Mouse (Mus musculus): ENCODE measurements at regions not wholly inside any gene's neighbourhood (a gene's known extent, or its start where the extent isn't known, plus 50 kb on each side); places are given as distances from the start of the nearest gene placed in this dataset.

DNA sequence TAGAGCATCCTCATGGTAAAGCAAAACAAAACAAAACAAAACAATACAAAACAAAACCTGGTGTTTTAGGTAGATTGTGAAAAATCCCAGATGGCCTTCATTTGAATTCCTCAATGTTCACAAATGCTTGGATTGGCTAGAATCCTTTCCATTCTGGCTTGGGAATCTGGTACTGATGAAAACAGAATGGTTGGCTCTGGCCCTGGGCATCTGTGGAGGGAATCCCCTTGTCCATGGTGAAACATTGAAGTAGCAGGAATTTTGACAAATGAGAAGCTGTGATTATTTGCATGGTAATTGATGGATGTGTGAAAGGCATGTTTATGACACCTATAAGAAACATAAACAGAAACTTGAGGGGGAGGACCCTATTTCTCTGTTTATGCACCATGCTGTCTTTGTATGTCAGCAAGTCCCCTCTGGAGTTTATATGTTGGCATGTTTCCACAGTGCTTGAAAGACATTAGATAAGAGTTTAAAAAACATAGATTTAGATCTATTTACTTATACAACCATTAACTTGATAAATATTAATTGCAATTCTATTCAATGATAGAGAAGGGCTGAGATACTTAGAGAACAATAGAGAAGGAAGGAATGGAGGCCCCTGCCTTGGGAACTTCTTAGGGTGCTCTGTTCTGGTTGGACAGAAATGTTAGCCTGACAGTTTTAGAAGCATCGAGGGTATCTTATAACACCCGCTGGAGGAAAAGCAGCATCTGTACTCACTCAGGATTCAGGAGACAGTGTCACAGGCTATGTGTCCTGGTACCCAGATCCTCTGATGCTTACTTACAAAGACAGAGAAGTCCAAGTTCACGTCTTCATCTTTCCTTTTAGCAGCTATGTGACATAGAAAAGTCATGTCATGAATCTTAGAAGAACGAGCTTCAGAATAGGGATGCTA lies 343.3 kb downstream of the Insc start:
- Histone ChIP-seq H3K9me3 (no peaks in the 10 kb centered on the region), H3K27me3 (no peaks in the 10 kb centered on the region), H3K4me1 (no peaks in the 10 kb centered on the region), H3K27ac (no peak overlapping the region), H3K9ac (no peak overlapping the region), H3K36me3 (replicated peaks) (no peaks in the 10 kb centered on the region), H3K4me2 (no peak overlapping the region), H3K4me3 (replicated peaks) (no peak overlapping the region)
- 86% methylated on average over 4 of the region's 4 CpGs for WGBS
- ATAC-seq (ENCODE audit: low FRiP score), result no peak

DNA sequence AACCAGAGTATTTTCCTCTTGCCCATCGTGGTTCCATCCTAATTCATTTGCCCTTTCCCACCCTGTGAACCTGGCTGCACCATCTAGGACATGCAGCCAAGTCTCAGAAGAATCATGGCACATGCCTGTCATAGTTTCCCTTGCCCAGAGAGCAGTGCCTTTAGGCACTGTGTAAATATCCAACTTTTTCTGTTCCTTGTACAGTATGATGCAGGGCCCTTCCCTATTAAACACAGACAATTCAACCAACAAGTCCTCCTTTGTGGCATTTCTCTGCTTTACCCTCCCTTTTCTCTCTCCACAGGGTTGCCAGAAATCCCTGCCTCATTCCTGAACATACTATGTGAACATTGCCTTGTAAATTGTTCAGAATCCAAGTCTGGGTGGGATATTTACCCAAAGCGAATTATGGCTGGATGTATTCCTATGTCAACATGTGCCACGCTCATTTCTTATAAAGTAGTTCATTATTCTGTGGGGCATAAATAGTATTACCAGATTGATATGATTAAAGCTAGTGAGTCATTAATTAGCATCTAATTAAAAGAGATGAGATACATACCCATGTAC lies 349.1 kb downstream of the Insc start:
- no peak overlapping the region for H3K9ac ChIP-seq
- no peaks in the 10 kb centered on the region for H3K4me1 ChIP-seq
- H3K4me2 ChIP-seq, result no peak overlapping the region
- no peaks in the 10 kb centered on the region for H3K27me3 ChIP-seq
- H3K36me3 ChIP-seq (replicated peaks), result no peaks in the 10 kb centered on the region
- ATAC-seq (ENCODE audit: low FRiP score), result no peak
- H3K27ac ChIP-seq, result no peak overlapping the region
- H3K4me3 ChIP-seq (replicated peaks), result no peak overlapping the region
- no peaks in the 10 kb centered on the region for H3K9me3 ChIP-seq
- 81% methylated on average over 3 of the region's 3 CpGs for WGBS

DNA sequence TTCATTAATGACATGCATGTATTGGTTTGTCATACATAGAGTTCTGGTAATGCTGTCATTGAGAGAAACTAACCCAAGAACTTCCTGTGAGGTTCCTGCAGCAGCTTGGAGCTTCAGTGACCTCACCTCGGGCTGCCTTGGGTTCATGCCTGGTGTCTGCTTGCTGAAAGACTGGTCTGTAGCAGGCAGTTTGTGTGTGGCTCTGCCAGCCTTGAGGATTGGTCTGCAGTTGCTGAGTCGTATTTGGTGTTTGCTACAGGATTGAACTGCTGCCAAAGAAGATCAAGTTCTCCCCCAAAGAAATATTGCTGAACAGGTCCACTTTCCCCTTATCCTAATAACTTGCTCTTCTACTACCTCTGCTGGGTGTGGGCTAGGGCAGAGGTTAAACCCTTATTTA lies 362.5 kb downstream of the Insc start:
- H3K27me3 ChIP-seq, result no peaks in the 10 kb centered on the region
- ATAC-seq (ENCODE audit: low FRiP score), result no peak
- no peaks in the 10 kb centered on the region for H3K4me1 ChIP-seq
- no peaks in the 10 kb centered on the region for H3K9me3 ChIP-seq
- H3K4me2 ChIP-seq, result no peak overlapping the region
- no peak overlapping the region for H3K27ac ChIP-seq
- no peak overlapping the region for H3K4me3 ChIP-seq (replicated peaks)
- whole genome bisulfite sequencing, result 82% methylated on average over 2 of the region's 2 CpGs
- H3K36me3 ChIP-seq (replicated peaks), result no peaks in the 10 kb centered on the region
- H3K9ac ChIP-seq, result no peak overlapping the region

DNA sequence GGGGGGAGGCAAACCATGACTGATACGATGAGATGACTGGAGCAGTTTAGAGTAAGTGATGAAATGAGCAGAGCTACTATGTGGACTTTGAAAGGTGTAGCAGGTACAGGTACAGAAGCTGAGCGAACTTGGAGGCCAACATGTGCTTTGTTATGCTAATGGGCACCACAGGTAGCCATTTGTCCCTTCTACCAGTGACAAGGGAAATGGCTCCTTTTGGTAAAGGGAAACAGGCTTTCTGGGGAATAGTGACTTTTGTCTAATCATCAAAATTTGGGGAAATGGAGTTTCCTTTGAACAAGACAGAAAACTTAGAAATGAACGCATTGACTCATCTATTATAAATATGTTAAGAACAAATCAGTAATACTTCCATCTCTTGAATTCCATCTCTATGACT lies 368.8 kb downstream of the Insc start:
- no peaks in the 10 kb centered on the region for H3K36me3 ChIP-seq (replicated peaks)
- H3K4me1 ChIP-seq, result no peaks in the 10 kb centered on the region
- H3K27me3 ChIP-seq, result no peaks in the 10 kb centered on the region
- no peak overlapping the region for H3K9ac ChIP-seq
- ATAC-seq (ENCODE audit: low FRiP score), result no peak
- no peak overlapping the region for H3K4me2 ChIP-seq
- no peak overlapping the region for H3K27ac ChIP-seq
- WGBS, result 51% methylated on average over 3 of the region's 3 CpGs
- no peaks in the 10 kb centered on the region for H3K9me3 ChIP-seq
- no peak overlapping the region for H3K4me3 ChIP-seq (replicated peaks)

DNA sequence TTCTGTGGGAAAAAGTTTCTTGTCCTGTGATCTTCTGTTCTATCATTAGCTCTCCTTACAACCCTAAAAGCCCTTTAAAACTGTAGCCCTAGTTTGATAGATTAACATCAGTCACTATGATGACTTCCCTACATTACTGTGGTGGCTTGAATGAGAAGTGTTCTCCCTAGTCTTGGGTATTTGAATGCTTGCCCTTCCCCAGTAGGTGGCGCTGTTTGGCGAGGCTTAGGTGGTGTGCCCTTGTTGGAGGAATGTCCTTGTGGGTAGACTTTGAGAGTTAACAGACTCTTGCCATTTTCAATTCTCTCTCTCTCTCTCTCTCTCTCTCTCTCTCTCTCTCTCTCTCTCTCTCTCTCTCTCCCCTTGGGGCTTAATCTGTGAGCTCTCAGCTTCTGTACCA lies 379.8 kb downstream of the Insc start:
- H3K4me2 ChIP-seq, result no peak overlapping the region
- H3K4me3 ChIP-seq (replicated peaks), result no peak overlapping the region
- ATAC-seq (ENCODE audit: low FRiP score), result no peak
- peaks cover 8% of the 10 kb centered on the region; the same call in 1 of the 2 replicates for H3K4me1 ChIP-seq
- no peaks in the 10 kb centered on the region for H3K36me3 ChIP-seq (replicated peaks)
- H3K9me3 ChIP-seq, result no peaks in the 10 kb centered on the region
- 53% methylated on average over 2 of the region's 2 CpGs for WGBS
- H3K27ac ChIP-seq, result no peak overlapping the region
- no peak overlapping the region for H3K9ac ChIP-seq
- H3K27me3 ChIP-seq, result no peaks in the 10 kb centered on the region

DNA sequence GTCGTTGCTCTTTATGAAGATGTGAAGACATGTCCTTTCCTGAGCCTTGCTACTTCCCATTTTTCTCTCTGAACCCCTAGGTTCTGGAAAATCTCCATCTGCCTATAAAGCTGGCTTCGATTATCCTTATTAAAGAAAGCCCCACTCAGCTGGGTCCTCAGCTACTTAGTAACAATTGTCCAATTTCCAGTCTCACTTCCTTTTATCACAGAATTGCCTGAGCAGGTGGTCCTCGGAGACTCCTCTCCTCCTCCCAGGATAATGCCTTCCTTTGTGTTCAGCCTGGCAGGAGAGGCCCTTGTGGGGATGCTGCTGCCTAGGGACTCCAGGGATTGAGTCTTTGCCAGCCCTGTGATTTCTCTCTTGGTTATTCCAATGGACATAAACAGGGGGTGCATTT lies 385.5 kb downstream of the Insc start:
- H3K36me3 ChIP-seq (replicated peaks), result no peaks in the 10 kb centered on the region
- H3K9me3 ChIP-seq, result no peaks in the 10 kb centered on the region
- H3K4me2 ChIP-seq, result no peak overlapping the region
- no peak overlapping the region for H3K9ac ChIP-seq
- no peaks in the 10 kb centered on the region for H3K27me3 ChIP-seq
- peaks cover 39% of the 10 kb centered on the region for H3K4me1 ChIP-seq
- H3K4me3 ChIP-seq (replicated peaks), result no peak overlapping the region
- ATAC-seq (ENCODE audit: low FRiP score), result no peak
- 0 out of 2 replicates have a peak overlapping the region, but pooled peaks have one; percentile 1 for H3K27ac ChIP-seq
- whole genome bisulfite sequencing, result 9% methylated on average over 3 of the region's 3 CpGs

DNA sequence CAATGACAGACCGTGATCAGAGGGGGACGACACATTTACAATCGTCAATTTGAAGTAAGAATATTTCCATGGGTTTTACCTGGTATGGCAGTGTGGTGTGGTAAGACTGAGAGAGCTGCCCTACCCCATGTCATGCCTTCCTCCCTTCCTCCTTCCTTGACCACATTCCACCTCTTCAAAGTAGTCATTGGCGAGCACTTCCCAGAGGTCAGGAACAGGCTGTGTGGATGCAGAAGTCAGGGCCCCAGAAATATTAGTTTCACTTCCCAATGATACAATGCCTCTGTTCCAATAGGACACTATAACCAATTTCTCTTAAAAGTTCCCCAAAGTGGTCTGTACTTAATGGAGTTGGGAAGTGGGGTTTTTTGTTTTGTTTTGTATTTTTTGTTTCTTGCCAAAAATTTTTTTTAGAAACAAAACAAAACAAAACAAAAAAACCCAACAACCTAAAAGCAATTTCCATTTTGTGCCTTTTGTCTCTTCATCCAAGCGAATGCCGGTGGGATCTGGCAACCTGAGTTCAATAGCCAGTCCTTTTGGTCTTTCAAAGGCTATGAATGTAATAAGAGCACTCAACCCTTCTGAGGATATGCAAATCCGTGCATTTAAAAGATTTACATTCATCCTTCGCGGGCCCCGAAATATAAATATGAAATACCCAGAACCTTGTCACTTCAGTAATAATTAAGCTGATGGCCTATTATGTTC lies 387.9 kb downstream of the Insc start:
- Histone ChIP-seq H3K27me3 (no peaks in the 10 kb centered on the region), H3K4me2 (peak overlapping the region; percentile 25; the same call in 1 of the 2 replicates), H3K27ac (0 out of 2 replicates have a peak overlapping the region, but pooled peaks have one; percentile 73), H3K9ac (no peak overlapping the region), H3K36me3 (replicated peaks) (no peaks in the 10 kb centered on the region), H3K4me1 (peaks cover 45% of the 10 kb centered on the region), H3K9me3 (no peaks in the 10 kb centered on the region), H3K4me3 (replicated peaks) (no peak overlapping the region)
- ATAC-seq (ENCODE audit: low FRiP score), result peak; percentile 71
- 43% methylated on average over 10 of the region's 10 CpGs for WGBS

DNA sequence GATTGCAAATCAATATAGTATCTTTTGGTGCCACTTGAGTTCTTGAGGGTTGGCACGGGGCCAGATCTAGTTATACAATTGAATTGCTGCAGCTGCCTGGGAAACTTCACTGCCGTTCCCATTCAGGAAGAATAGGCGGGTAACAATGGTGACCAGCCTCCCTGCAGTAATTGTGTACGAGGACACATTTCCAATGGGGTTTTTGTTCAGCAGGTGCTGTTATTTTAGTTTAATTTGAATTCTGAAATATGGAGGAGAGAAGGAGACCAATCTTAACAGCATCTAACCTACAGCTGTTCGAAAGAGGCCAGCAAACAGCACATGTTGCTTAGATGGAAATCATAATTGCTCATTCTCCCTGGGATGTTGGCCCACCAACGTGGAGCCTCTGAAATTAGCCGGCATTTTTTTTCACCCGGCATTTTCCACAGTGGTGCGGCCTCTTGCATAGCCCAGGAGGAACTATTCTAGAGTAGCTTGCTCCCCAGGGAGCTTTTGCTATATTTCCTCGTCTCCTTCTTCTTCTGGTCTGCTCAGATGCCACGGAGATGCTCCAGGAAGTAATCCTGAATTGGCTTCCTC lies 388.6 kb downstream of the Insc start:
- 11% methylated on average over 11 of the region's 11 CpGs for WGBS
- Histone ChIP-seq H3K4me1 (peaks cover 45% of the 10 kb centered on the region), H3K9ac (no peak overlapping the region), H3K4me2 (peak overlapping the region; percentile 25), H3K27ac (peak overlapping the region; percentile 73), H3K4me3 (replicated peaks) (no peak overlapping the region), H3K27me3 (no peaks in the 10 kb centered on the region), H3K36me3 (replicated peaks) (no peaks in the 10 kb centered on the region), H3K9me3 (no peaks in the 10 kb centered on the region)
- ATAC-seq (ENCODE audit: low FRiP score), result peak; percentile 75

DNA sequence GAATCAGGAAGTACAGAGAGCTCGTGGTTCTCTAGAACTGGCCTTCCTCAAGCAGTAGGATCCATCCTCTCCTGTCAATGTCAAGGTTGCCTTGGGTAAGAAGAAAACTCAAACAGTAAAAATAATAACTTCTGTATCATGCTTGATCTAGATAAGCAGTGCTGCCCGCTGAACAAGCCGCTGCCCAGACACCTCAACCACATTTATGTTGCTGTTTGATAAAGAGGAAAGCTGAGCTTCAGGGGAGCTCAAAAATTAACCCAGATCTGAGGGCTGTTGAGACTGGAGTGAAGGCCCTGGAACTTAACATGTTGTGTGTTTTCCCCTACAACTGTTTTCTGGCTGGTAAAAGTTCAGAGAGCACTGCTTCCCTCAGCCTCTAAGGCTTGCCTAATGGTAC lies 389.1 kb downstream of the Insc start:
- H3K27me3 ChIP-seq, result no peaks in the 10 kb centered on the region
- H3K9me3 ChIP-seq, result no peaks in the 10 kb centered on the region
- H3K27ac ChIP-seq, result peak overlapping the region; percentile 73
- H3K9ac ChIP-seq, result no peak overlapping the region
- no peak overlapping the region for H3K4me3 ChIP-seq (replicated peaks)
- no peaks in the 10 kb centered on the region for H3K36me3 ChIP-seq (replicated peaks)
- peaks cover 40% of the 10 kb centered on the region for H3K4me1 ChIP-seq
- peak overlapping the region; percentile 25 for H3K4me2 ChIP-seq
- 86% methylated on average over 3 of the region's 3 CpGs for WGBS
- no peak for ATAC-seq (ENCODE audit: low FRiP score)

DNA sequence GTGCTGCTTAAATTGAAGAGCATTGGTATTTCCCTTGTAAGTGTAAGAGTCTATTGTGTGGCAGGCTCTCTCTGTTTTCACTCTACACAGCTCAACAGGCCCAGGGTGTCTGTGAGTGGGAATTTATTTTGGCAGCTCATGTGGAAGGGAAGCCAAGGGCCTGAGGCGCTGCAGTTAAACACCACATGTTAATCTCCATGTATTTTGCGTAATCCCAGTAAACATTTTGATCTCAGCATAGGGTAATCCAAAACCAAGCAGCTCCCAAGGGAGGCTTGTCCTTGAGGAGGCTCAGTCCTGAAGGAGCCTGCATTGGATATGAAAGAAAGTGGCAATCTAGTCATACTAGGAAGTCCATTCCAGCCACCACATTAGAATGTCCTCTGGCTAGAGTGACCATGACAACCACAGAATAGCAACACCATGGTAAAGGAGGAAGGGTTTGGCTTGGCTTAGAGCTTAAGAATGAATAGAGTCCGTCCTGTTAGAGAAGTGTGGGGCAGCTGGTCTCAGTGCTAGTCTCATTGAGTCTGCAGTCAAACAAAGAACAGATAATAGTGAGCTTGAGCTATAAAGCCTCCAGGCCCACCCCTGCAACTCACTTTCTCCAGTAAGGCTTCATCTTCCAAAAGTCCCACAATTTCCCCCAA lies 391.6 kb downstream of the Insc start:
- no peak overlapping the region for H3K27ac ChIP-seq
- H3K27me3 ChIP-seq, result no peaks in the 10 kb centered on the region
- no peak for ATAC-seq (ENCODE audit: low FRiP score)
- no peak overlapping the region for H3K4me3 ChIP-seq (replicated peaks)
- peaks cover 26% of the 10 kb centered on the region for H3K4me1 ChIP-seq
- no peaks in the 10 kb centered on the region for H3K9me3 ChIP-seq
- no peak overlapping the region for H3K9ac ChIP-seq
- no peak overlapping the region for H3K4me2 ChIP-seq
- H3K36me3 ChIP-seq (replicated peaks), result no peaks in the 10 kb centered on the region
- 71% methylated on average over 3 of the region's 3 CpGs for WGBS

DNA sequence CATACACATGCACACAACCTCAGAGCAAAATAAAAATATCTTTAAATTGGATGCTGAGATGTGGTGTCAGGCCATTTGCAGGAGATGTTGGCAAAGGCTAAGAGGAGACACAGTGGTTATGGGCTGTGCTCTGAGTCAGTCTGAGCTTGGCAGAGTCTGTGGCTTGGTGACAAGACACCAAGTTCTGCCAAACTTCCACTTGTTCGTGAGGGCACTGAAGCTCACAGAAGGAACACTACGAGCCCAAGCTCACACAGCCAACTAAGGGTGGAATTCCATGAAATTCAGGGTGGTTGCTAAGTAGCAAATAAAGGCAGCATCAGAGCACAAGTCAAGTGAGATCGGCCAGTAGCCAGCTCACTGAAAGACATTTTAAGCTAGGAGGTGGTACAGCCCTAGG lies 396.8 kb downstream of the Insc start:
- no peaks in the 10 kb centered on the region for H3K36me3 ChIP-seq (replicated peaks)
- H3K27ac ChIP-seq, result no peak overlapping the region
- H3K9ac ChIP-seq, result no peak overlapping the region
- ATAC-seq (ENCODE audit: low FRiP score), result no peak
- H3K9me3 ChIP-seq, result no peaks in the 10 kb centered on the region
- no peak overlapping the region for H3K4me3 ChIP-seq (replicated peaks)
- H3K4me1 ChIP-seq, result no peaks in the 10 kb centered on the region
- no peaks in the 10 kb centered on the region for H3K27me3 ChIP-seq
- 84% methylated on average over 3 of the region's 3 CpGs for WGBS
- no peak overlapping the region for H3K4me2 ChIP-seq

DNA sequence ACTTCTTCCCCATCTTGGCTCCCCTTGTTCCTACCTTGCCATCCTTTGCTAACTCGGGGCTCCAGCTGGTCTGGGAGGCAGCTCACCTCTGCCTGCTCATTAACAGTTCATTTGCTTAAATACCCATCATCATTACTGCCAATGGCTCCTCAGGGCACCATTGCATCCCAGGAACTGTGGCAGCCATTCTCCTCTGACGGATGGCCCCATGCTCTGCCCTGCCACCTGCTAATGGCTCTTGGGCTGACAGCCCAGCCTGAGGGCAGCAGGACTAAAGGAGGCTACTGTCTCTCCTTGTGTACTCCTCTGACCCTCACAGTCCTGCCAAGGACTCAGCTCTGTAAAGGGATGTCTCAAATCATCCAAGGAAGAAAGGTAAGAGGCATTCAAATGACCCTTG lies 398.7 kb downstream of the Insc start:
- no peaks in the 10 kb centered on the region for H3K4me1 ChIP-seq
- 63% methylated on average over 2 of the region's 2 CpGs for WGBS
- H3K4me2 ChIP-seq, result no peak overlapping the region
- no peaks in the 10 kb centered on the region for H3K36me3 ChIP-seq (replicated peaks)
- H3K27me3 ChIP-seq, result 0 out of 2 replicates have a peak, but pooled peaks cover 5% of the 10 kb centered on the region
- H3K27ac ChIP-seq, result no peak overlapping the region
- H3K9me3 ChIP-seq, result no peaks in the 10 kb centered on the region
- no peak overlapping the region for H3K4me3 ChIP-seq (replicated peaks)
- ATAC-seq (ENCODE audit: low FRiP score), result no peak
- H3K9ac ChIP-seq, result no peak overlapping the region
